Mouse (Mus musculus) inflammation-experienced regulatory T-cells, adult 6 months (primary cell): ENCODE data around the gene Kif26a. TPM values are rescaled to one million over a fixed set of nuclear protein-coding genes. Genes with fewer than 3 reads are reported as not detected.

Source experiments
- ATAC-seq: one replicate; pipeline ENCODE4 v1.8.0; 2017
- polyA plus RNA-seq, 3 experiments: library from polyadenylated mRNA; unstranded; fragments of 100-300 nt; shearing (Covaris generic); gene quantifications; one replicate each; pipeline ENCODE4 v1.2.1; 2017

The Kif26a gene
- not detected for polyA plus RNA-seq

DNA sequence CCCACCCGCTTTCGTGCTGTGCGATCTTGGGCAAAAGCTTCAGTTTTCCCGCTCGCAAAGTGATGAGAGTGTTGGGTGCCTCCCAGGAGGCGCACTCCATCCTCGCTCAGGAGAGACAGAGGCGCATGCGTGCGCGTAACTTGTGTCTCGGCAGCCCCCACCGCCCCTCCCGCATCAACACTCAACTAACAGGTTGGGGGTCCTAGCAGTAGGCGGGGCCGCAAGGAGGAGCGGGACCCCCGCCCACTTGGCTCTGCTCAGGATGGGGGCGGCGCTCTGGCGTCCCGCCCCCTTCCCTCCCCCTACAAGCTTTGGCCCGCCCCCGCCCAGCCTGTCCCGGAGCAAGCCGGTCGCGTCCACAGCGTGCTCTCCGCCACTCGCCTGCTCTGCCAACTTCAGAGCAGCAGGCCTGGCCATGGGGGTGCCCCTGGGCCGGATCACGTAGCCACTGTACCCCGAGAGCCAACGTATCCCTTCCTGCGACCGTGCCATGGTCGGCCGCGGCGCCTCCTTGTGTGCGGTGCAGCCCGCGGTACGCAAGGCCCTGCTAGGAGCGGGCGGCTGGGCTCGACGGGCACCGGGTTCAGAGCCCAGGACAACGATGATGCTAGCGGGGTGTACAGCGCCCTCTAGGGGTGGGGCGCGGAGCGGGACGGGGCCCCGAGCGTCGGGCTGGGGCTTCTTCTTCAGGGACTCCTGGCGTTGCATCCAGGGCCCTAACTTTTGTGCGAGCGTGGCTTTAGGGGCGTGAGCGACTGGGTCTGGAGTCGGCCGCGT, at the start of gene Kif26a:
Gene Kif26a (plus strand): TSS at position 334 of the 777 bp plus-strand sequence.
- ATAC-seq = no peak

DNA sequence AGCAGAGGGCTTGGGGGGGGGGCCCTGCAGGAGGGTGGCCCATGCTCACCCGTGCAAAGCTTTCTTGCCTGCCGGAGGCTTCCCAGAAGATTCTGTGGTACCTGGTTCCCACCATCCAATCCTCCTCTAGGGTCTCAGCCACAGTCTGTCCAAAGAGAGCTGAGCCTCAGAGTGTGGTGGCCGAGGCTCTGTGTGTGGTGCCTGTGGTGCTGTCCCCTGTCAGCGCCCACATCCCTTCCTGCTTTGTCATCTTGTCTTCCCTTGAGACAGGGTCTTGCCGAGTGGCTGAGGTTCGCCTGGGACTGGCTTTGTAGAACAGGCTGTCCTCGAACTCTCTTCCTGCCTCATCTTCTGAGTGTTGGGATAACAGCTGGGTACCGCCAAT, 49.3 kb upstream of the Kif26a start:
- ATAC-seq = no peak

DNA sequence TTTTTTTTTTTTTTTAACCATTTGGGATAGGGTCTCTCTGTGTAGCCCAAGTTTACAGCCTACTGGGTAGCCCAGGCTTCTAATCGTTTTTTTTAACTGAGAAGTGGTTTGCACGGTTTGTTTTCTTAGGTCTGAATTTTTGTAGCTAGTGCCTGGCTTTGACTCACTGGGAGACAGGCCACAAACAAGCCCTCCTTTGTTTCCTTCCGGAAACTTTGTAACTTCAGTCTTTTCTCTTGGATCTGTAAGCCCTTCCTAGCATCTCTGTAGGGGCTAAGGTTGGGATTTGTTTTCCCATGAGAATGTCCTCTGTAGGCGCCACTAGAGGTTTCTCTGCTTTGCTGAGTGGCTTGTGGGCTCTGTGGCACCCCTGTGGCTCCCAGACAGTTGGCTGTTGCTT, 45.9 kb upstream of the Kif26a start:
- ATAC-seq = no peak

DNA sequence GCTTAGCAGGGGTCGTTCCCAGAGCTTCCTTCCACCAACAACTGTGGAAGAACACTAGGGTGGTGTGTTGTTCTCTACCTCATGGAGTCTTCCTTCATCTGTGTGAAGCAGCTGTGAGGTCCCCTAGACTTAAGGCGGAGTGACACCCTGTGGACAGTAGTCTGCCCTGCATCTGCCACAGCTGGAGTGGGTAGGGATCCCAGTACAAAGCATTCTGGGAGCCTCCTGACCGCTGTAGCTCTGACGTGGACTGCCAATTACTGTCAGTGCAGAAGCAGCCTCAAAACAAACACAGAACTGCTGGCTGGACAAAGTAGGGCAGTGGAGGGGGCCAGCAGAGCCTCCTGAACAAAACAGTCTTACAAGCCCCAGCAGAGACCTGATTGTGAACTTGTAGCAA, 45.0 kb upstream of the Kif26a start:
- ATAC-seq = no peak

DNA sequence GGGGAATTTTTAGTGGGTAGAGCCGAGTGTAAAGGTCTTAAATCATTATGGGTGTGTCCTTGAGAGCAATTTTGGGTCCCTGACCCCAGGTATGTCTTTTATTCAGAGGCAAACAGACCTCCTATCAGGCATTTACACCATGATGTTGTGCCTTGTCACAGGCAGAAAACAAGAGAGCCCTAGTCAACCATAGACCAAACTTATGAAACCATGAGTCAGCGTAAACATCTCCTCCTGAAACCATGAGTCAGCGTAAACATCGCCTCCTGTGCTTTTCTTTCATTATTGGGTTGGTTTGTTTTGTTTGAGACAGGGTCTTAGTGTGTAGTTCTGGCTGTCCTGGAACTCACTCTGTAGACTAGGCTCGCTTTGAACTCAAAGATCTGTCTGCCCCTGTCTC, 42.8 kb upstream of the Kif26a start:
- no peak for ATAC-seq

DNA sequence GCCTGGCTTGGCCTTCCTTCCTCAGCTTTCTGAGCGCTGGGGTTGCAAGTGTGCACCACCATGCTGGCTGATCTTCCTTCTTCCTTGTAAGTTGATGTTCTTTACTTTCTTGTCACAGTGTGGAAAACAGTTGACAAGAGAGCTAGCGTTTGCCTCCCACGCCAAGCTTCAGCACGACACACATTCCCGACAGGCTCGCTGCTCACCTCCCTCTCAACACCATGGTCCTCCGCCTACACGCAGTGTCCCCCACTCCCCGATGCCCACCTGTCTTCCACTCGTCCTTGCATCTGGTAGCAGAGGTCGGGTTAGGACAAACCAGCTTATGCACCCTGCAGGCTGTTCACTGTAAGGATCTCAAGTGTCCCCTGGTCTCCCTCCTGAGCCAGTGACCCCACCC, 41.1 kb upstream of the Kif26a start:
- no peak for ATAC-seq

DNA sequence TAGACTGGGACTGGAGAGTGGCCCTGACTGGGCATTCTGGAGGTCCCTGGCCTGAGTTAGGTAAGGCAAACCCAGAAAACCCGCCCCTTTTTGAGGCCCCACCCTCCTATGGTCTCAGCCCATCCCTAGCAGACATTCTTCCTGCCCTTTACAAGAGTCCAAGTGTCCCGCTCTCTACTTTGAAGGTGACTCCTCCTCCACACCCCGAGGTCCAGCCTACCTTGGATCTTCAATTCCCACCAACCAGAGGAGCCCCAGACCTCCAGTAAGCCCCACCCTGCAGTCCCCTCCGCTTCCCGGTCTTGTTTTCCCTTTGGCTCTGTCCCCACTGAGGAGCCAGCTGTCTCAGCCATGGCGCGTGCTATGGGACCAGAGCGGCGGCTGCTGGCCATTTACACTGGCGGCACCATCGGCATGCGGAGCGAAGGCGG, 39.5 kb upstream of the Kif26a start, which contains the start of gene Aspg:
Gene Aspg (plus strand): TSS at position 139 of the 431 bp plus-strand sequence.
- no peak for ATAC-seq

DNA sequence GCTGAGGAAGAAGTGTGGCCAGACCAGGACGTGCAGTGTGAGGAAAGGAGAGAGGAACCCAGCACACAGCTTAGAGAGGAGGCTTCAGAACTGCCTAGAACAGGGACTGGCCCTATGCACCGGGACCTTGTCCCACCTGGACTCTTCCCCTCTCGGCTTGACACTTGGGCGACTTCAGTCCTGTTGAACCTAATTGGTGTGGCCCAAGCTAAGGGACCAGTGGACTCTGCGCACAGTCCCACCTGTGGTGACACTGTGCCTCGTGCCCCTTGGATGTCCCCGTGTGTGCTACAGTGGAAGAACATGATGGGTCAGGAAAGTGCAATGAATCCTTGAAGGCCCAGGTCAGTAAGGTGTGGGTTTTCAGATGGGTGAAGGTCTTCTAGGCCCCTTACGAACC, 38.3 kb upstream of the Kif26a start:
- no peak for ATAC-seq

DNA sequence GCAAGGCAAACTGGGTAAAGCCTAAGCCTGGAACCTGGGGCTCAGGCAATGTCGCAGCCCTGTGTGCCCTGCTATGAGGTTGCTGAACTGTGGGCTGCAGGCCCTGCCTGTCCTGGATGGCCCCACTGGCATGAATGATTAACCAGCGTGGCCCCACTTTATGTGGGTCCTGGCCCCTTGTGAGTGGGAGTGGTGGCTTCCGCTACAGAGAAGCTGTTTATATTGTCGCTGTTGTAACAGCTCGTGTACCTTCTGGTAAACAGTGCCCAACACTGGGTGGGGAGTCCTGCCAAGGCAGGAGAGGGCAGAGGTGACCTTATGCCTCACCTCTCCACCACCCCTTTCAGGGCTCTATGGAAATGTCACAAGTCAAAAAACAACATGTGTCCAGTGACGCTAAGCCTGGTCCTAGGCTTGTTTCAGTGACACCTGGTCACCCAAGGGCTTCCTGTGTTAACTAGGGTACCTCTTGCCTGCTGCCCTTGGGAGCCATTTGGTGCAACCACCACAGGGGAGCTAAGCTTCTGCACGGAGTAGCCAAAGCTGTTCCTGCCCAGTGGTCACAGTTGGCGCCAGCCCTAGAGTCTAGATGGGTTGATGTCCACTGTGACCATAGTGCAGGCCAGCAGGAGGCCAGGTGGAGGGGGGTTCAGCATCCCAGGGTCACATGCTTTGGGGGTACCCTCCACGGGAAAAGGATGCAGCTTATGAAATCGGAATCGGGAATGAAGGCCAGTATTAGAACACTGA, 37.1 kb upstream of the Kif26a start:
- ATAC-seq = no peak

DNA sequence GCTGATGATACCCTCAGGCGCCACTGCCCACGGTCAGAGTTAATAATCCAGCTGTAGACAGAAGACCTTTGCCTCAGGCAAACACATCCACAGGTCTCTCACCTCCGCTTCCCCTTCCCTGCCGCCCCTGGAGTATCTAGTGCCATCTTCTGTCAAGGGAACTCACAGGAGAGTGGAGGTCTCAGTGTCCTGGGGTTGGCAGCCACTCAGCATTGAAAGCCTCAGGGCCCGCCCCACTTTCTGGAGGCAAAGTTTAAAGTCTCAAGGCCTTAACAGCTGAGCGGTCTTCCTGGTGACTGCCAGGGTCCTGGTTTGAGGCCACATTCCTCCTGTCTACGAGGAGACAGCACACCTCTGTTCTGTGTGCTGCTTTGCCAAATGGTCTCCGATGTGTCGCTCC, 36.3 kb upstream of the Kif26a start:
- ATAC-seq = no peak

DNA sequence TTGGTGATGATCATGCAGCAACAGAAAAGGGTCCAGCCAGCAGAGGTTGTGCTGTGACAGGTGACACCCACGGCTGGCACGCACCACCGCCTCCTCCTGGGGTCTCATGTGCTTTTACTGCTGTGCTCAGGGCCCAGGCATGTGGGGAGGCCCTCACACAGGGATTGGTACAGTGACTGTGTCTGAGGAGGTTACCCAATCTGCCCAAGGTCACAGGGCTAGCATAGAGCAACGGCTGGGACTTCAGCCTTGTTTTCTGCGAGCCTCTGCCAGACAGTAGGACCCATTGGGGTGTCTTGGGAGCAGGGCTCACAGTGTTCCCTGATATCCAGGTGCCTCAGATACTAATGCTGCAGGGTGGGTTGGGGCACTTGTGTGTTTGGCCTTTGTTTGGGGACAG, 34.7 kb upstream of the Kif26a start:
- ATAC-seq = no peak

DNA sequence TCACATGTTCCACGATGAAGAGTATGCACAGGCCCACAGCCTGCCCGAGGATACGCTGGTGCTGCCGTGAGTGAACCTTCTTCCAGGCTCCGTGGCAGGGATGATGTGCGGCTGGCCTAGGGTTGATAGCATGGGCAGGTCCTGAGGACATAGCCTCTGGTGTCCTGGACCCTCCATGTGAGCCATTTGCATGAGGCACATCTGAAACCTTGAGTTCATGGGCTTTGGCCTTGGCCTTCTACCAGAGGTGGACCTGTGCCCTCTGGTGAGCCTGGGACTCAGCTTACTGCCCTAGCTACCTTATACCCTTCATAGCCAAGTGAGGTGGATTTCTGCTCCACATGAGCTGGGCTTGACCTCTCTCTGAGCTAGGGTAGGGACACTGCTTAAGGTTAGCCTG, 33.8 kb upstream of the Kif26a start:
- ATAC-seq = no peak

DNA sequence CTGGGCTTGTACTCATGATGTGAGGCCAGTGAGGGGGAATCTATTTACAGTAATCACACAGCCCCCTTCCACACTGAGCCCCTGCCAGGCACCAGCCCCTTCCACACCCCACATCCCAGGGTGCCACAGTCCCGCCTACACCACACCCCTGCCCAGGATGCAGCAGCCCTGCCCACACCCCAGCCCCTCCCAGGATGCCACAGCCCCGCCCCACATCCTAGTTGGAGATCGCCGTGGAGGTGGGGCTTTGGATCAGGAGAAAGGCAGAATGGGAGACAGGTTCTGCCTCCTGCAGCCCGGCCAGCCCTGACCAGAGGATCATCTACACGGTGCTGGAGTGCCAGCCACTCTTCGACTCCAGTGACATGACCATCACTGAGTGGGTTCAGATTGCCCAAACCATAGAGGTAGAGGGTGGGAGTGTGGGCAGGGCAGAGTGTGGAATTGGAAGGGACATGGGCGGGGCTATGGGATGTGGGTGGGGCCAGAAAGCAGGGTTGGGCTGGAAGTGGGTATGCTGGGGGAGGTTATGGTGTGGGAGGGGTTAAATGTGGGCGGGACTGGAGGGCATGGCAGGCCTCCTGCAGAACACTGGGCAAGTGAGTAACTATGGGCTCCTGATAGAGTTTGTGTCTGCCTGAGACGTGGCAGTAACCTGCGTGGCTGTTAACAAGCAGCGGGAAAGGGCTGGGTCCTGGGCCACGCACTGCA, 33.2 kb upstream of the Kif26a start:
- no peak for ATAC-seq

DNA sequence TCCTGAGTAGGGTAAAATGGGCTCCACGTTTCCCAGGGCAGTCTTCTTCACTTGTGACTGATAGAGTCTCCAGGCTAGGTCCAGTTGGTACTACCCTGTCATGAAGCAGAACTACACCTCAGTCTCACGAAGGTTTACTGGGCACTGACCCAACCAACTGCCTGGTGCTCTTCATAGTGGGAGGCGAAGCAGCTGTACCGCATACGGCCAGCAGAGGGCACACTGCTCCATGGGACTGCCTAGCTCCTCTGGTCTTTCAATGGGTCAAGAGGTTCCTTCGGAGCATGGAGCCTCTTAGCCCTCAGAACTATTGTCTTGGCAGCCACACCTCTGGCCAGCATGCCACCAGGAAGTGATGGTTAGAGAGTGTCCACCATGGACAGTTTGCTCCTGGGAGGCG, 32.3 kb upstream of the Kif26a start:
- no peak for ATAC-seq

DNA sequence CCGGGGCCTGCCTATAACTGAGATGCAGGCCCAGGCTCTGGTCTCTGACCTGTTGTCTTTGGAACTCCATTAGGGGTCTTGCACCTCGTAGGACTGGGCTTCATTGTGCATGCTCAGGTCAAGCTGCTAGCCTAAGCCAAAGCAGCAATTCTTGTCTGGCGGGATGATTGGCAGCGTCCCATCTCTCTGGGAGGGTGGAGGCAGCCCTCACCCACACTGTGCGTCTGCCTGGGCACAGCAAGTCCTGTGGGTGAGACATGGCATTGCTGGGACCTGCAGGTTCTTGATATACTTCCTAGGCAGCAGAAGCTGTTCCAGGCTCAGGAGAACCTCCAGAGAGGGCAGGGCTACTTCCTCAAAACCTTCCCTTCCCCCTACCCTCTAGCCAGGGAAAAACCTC, 29.0 kb upstream of the Kif26a start:
- no peak for ATAC-seq

DNA sequence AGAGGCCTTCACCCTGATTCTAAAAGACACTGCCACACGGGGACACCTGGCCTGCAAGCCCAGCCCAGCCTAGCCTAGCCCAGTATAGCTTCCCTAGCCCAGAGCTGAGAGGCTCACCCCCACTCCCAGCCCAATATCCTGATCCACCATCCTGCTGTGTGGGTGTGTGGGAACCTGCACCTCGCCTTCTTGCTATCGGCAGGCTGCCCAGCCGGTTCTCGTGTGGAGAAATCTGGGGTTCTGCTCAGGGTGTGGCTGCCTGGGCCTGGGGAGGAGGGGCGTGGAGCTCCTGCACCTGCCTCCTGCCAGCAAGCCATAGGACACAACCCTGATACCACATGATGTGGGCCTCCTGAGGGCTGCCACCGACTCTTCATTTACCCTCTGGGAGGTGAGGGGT, 28.4 kb upstream of the Kif26a start:
- no peak for ATAC-seq

DNA sequence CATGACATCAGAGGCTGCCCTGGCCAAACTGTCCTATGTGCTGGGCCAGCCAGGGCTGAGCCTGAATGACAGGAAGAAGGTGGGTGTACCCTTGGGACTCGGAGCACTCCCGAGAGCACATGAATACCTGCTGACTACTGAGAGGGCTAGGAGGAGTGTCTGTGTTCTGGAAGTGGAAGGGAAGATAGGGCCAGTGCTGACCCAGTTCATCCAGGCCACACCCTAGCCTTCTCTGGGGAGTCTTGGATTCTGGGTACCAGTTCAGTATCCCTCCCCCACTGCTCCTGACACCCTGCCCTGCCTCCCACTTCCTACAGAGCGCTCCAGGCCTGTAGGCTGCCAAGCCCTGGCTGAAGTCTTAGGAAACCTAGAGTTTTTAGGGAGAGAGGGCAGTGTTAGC, 24.8 kb upstream of the Kif26a start:
- no peak for ATAC-seq

DNA sequence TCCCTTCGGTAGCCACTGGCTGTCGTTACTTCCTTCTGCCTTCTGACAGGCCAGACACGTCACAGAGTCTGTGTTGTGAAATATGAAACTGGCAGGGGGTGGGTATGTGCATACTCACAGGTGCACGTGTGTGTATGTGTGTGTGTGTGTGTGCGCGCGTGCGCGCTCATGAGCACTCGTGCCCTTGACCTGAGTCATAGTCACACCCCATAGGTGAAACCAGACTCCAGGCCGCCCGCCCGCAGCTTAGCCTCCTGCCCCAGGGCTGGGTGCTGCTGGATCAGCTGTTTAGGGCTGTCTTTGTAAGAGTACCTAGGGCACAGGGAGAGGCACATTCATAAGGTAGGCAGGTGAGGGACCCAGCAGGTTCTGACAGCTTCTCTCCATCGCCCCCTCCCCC, 20.1 kb upstream of the Kif26a start:
- ATAC-seq = no peak

DNA sequence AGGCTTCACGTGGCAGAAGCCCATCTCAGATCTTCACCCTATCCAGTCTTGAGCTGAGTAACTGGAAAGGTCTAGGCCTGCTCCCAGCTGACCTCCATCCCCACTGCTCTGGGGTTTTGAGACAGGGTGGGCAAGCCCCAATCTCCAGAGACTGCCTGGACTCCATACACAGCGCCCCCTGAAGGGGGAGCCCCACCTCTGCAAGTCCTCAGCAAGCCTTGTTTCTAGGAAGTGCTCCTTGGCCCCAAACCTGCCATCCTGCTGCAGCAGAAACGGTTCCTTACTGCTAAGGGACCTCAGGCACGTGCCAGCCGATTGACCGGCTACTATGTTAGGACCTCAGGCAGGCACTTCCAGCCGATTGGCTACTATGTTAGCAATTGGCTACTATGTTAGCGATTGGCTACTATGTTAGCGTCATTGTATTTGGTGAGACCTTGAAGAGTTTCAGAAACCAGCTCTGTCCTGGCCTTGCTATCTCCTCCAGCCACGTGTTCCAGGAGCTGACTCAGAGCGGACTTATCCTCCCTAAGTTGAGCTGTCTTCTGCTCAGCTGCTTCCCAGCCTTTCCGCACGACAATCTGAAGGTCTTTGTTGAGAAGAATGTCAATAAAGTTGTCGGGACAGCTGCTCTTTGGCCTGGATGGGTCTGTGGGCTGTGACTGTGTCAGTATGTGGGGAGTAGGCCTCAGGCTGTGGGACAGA, 18.9 kb upstream of the Kif26a start:
- ATAC-seq = no peak

DNA sequence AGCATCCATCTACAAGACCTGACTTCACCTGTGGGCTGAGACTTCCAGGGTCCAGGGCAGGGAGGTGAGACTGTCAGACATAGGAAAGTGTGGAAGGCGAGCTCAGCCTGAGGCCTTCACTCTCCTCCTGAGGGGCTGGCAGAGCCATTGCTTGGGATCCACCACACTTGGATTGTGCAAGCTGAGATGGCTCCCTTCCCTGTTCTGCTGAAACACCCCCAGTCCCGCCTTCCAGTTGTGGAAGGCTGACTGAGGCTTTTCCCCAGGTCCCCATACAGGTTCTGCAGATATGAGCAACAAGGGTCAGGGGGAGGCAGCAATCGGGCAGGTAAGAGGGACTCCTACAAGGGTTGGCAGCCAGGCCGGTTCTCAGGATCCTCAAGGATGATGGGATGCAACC, 17.5 kb upstream of the Kif26a start:
- no peak for ATAC-seq

DNA sequence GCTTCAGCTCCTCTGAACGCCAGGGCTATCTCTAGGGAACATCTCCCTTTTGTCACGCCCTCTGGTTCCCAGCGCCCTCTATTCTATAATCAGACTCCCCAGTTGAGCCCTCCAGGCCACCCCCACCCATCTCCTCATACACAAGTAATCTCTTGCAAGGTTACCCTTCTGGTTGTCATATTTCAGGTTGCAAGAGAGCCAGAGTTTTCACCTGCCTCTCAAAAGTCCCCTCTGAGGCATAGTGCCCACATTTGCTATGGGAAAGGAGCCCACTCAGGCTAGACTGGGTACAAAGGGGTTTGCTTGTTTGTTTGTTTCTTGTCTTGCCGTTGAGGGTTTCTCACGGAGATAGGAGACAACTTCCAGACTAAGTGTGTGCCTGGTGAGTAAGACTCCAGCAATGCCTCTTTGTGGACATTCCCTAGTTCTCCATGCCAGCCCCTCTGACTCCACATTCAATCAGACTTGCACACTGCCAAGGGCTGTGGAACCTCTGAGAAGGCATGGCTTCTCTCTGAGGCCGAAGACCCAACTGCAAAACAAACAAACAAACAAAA, 16.6 kb upstream of the Kif26a start:
- ATAC-seq = no peak

DNA sequence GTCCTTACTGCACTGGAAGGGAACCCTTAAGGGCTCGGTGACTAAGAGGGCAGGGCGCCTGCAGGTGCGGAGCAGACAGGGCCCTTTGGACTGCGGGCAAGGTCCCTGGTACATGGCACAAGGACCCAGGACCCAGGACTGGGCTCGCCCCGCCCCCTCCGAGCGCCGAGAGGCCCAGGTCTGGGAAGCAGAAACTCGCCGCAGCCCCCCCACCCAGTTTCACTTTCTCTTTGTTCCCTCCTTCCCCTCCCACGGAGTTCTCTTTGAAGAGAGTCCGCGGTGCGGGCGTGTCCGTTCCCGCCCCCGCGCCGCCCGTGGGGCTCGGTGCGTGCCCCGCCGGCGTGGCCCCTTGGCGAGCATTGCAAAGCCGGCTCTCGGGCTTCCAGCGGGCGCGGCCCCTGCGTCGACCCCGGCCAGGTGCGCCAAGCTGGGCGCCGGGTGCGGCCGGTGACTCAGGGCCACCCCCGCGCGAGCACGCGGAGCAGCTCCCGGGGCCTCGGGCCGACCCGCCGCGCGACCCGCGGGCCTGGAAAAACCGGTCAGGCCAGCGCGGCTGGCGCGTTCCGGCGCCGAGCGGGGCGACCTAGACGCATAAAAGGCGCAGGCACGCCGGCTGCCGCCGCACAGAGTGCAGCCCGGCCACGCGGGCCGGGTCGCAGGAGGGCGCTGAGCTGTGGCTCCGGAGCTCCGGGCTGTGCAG, 15.7 kb upstream of the Kif26a start:
- ATAC-seq = peak; percentile 87
